Mouse (Mus musculus): ENCODE data around the gene Trim17. TPM values are rescaled to one million over a fixed set of nuclear protein-coding genes. Genes with fewer than 3 reads are reported as not detected.

The Trim17 gene
- total RNA-seq (2023) = 0.14 TPM in 1 of 2 replicates, not detected in the other

DNA sequence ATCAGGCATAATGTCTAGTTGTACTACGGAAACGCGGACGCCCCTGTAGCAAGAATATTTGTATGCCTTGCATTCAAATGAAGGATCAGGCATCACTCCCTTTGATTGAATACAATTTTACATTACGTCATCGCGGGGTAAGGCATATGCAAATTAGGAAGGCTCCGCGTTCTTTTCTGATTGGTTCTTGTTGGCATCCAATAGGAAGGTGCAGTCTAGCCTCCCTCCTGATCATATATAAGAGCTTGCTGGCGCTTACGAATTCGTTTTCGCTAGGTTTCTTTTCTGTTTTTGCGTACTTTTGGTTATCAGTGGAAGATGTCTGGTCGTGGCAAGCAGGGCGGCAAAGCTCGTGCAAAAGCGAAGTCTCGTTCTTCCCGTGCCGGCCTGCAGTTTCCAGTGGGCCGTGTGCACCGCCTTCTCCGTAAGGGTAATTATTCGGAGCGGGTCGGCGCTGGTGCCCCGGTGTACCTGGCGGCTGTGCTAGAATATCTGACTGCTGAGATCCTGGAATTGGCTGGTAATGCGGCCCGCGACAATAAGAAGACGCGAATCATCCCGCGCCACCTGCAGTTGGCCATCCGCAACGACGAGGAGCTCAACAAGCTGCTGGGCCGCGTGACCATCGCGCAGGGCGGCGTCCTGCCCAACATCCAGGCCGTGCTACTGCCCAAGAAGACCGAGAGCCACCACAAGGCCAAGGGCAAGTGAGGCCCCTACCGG, at the start of gene Trim17, which contains the start of gene Hist3h2a:
Trim17 (plus strand) TSS at position 266 of the 723 bp plus-strand sequence.
Hist3h2a (plus strand) TSS at position 266 of the 723 bp plus-strand sequence.

GRCm38 (mm10) chr11:58917745-58918366, 36.6 kb upstream of the Trim17 start, which contains the start of gene Btnl10:
TSS of gene Btnl10 (plus strand) at chr11:58917908.

DNA sequence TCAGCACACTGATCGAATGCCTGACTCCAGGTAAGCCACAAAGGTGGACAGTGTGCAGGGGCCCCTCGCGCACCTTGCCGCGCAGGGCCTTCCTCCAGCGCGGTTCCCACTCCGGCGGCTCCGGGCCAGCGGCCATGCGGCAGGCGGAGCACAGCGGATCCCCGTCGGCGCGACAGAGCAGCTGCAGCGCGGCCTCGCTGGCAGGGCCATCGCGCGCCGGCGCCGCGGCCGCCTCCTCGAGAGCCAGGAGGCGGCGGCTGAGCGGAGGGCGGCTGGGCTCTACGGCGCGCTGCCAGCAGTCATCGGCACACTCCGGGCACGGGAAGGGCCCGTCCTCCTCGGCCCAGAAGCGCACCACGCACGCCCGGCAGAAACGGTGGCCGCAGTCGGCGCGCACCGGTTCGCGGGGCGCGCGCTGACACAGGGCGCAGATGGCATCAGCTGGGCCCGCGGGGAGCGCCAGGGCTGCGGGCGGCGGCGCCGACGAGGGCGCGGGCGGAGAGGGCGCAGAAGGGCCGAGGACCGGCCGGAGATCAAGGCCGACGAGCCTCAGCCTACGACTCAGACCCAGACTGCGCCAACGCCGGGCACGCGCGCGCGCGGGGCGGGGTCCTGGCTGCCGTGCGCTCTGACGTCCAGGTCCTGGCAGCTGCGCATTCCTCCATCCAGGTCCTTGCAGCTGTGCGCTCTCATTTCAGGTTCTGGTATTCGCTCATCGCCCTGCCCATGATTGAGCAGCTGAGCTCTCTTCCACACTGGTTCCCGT, 16.0 kb upstream of the Trim17 start, which contains the start of gene Rnf187:
Rnf187 (minus strand) TSS at position 595 of the 766 bp plus-strand sequence.

DNA sequence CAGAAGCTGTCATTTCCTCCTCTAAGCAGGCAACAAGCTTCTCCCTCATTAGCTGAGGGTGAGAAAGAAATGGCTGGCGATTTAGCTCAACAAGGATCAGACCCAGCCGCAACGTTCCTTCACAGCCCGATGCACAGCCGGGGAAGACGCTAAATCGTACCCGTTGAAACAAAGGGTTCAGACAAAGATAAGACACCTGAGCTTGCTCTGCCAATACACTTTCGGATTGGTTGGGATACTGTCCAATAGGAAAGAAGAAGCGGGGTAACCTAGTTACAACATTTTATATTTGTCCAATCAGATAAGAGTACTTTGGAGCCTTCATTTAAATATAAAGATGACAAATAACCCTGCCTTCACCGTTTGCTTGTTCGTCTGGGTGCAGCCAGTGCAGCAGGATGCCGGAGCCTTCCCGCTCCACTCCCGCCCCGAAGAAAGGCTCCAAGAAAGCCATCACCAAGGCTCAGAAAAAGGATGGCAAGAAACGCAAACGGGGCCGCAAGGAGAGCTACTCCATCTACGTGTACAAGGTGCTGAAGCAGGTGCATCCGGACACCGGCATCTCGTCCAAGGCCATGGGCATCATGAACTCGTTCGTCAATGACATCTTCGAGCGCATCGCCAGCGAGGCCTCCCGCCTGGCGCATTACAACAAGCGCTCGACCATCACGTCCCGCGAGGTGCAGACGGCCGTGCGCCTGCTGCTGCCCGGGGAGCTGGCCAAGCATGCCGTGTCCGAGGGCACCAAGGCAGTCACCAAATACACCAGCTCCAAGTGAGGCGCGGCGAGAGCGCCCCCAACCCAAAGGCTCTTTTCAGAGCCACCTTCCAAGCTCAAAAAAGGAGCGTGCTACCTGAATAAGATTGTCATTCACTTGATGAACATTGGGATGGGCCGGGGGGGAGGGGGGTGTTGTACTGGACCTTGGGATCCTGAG, 5.7 kb upstream of the Trim17 start, which contains the start of gene Hist3h2ba:
Hist3h2ba (plus strand) TSS at position 379 of the 938 bp plus-strand sequence.

DNA sequence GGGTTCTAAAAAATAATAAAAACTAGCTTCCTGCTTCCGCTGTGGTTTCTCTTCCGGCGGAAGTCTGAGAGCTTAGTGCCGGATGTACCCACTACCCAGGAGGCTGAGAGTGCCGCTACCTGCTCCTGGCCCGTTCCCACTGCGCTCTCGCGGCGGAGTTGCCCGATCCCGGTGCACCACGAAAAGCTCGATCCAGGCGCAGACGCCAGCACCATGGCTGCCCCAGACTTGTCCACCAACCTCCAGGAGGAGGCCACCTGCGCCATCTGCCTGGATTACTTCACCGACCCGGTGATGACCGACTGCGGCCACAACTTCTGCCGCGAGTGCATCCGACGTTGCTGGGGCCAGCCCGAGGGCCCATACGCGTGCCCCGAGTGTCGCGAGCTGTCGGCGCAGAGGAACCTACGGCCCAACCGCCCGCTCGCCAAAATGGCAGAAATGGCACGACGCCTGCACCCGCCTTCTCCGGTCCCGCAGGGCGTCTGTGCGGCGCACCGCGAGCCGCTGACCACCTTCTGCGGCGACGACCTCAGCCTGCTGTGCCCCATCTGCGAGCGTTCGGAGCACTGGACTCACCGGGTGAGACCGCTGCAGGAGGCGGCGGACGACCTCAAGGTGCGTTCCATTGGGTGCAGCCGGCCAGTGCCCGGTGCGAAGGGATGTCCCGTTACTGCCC, 23.7 kb downstream of the Trim17 start, which contains the start of gene Trim11:
Trim11 (plus strand) TSS at position 67 of the 679 bp plus-strand sequence.

Other genes with a start within 250 kb of the Trim17 start
- gene Olfr318, start 230.7 kb upstream of the Trim17 start, total RNA-seq (2023) = 0.13 and 0.25 TPM in 2 replicates
- gene Olfr317, start 215.5 kb upstream of the Trim17 start, total RNA-seq (2023) = not detected in 2 replicates
- not detected in 2 replicates for gene Olfr316, start 202.0 kb upstream of the Trim17 start, total RNA-seq (2023)
- gene Olfr315, start 181.5 kb upstream of the Trim17 start, total RNA-seq (2023) = not detected in 2 replicates
- not detected in 2 replicates for gene Olfr314, start 171.7 kb upstream of the Trim17 start, total RNA-seq (2023)
- gene Fam183b, start 152.7 kb upstream of the Trim17 start, total RNA-seq (2023) = not detected in 2 replicates
- not detected in 2 replicates for gene Olfr313, start 139.7 kb upstream of the Trim17 start, total RNA-seq (2023)
- gene Olfr312, start 125.4 kb upstream of the Trim17 start, total RNA-seq (2023) = not detected in 2 replicates
- not detected in 2 replicates for gene Olfr311, start 115.4 kb upstream of the Trim17 start, total RNA-seq (2023)
- gene Gm12258, start 107.5 kb upstream of the Trim17 start, total RNA-seq (2023) = 0.52 and 1.7 TPM in 2 replicates
- gene 2810021J22Rik, start 87.5 kb upstream of the Trim17 start, total RNA-seq (2023) = 3.0 and 3.5 TPM in 2 replicates
- 3.9 and 4.2 TPM in 2 replicates for gene Zfp39, start 50.5 kb upstream of the Trim17 start, total RNA-seq (2023)
- 0.63 and 1.7 TPM in 2 replicates for gene Btnl10, start 36.8 kb upstream of the Trim17 start, total RNA-seq (2023)
- 35.2 and 45.4 TPM in 2 replicates for gene Rnf187, start 15.8 kb upstream of the Trim17 start, total RNA-seq (2023)
- 6.9 and 10.3 TPM in 2 replicates for gene Hist3h2ba, start 5.8 kb upstream of the Trim17 start, total RNA-seq (2023)
- 26.3 and 37.6 TPM in 2 replicates for gene Hist3h2a, start within 50 bp of the Trim17 start, total RNA-seq (2023)
- 56.4 and 85.0 TPM in 2 replicates for gene Trim11, start 23.4 kb downstream of the Trim17 start, total RNA-seq (2023)
- gene Obscn, start 181.7 kb downstream of the Trim17 start, total RNA-seq (2023) = not detected in 2 replicates
- 2.1 and 4.1 TPM in 2 replicates for gene Iba57, start 209.1 kb downstream of the Trim17 start, total RNA-seq (2023)
- 0.18 TPM in 1 of 2 replicates, not detected in the other for gene Gjc2, start 228.5 kb downstream of the Trim17 start, total RNA-seq (2023)
- 9.7 and 11.8 TPM in 2 replicates for gene Guk1, start 237.5 kb downstream of the Trim17 start, total RNA-seq (2023)
- gene Mrpl55, start 247.8 kb downstream of the Trim17 start, total RNA-seq (2023) = 7.0 and 7.5 TPM in 2 replicates

Data from neutrophil, adult 65 days (primary cell).